ENCODE assay signal across 8 mouse cellular contexts in genomic region chr12:87416690-87417089, GRCm38 (mm10). TPM values are rescaled to one million over a fixed set of nuclear protein-coding genes. Genes with fewer than 3 reads are reported as not detected.
DNase-seq lines count a peak whose midpoint lies in the region; ATAC-seq and TF ChIP-seq lines count a peak whose summit lies in the region.

No protein-coding gene starts in this region.

- H3K36me3 ChIP-seq in limb, embryonic 11.5 days (ENCODE audit: control insufficient read depth, insufficient read depth, low read length): no peaks in the 10 kb centered on the region

- no peaks in the 10 kb centered on the region for H3K27me3 ChIP-seq in Patski
- no peaks in the 10 kb centered on the region for H3K27me3 ChIP-seq in limb, embryonic 11.5 days (ENCODE audit: control insufficient read depth, insufficient read depth, low read length)

- peak; percentile 39 for DNase-seq in ovary, postnatal 14 days (ENCODE audit: low spot score)
- no peak for DNase-seq in ovary, postnatal 10 days (ENCODE audit: low spot score)
- no peak for DNase-seq in Patski (ENCODE audit: low read depth, low spot score)
- peak; percentile 27 for DNase-seq in cerebellum, adult 8-10 months
- DNase-seq in heart, postnatal 10 days: peak; percentile 64 to 79
- DNase-seq in limb, embryonic 11.5 days (ENCODE audit: low spot score): peak; percentile 80
- DNase-seq in natural killer cell, adult 2 months (ENCODE audit: low spot score in 2 of 2): peak; percentile 27 to 50
- DNase-seq in yolk sac, embryonic 10.5 days (ENCODE audit: low spot score): no peak

- POLR2A ChIA-PET in Patski (lab: Charles Lee): no interaction called here

- in situ Hi-C loops in Patski (cut with MboI; ENCODE audit: low pct_unique_long_range_greater_than_20kb): no loop called here

- ATAC-seq in Patski: no peak
- ATAC-seq in limb, embryonic 11.5 days (ENCODE audit: insufficient number of reproducible peaks, low FRiP score, low TSS enrichment, low read depth): no peak

- intact Hi-C loops in heart, postnatal 10 days (cut with DNase I): loop anchor here (5.0 kb wide), 3 partner anchors 69 to 284 kb away; partner anchors contain the start of genes Ahsa1 and Vipas39

- no peak overlapping the region for H3K4me2 ChIP-seq in limb, embryonic 11.5 days (ENCODE audit: low read depth, severe bottlenecking)

- H3K9me3 ChIP-seq in limb, embryonic 11.5 days (ENCODE audit: control insufficient read depth, low read length): no peaks in the 10 kb centered on the region

- WGBS in limb, embryonic 11.5 days: 37% methylated on average over 7 of the region's 7 CpGs

- H3K4me1 ChIP-seq in limb, embryonic 11.5 days (ENCODE audit: control insufficient read depth, insufficient read depth, low read length): no peaks in the 10 kb centered on the region

- no peak overlapping the region for H3K4me3 ChIP-seq in limb, embryonic 11.5 days (ENCODE audit: low read depth, low read length)

- CTCF ChIA-PET in Patski (lab: Charles Lee): no interaction called here

- H3K27ac ChIP-seq in limb, embryonic 11.5 days (replicated peaks; ENCODE audit: low read depth, low read length): no peak overlapping the region

- TF ChIP-seq CTCF in Patski (IDR thresholded peaks at IDR 0.05): peak; percentile 60

- no peak overlapping the region for H3K9ac ChIP-seq in limb, embryonic 11.5 days (ENCODE audit: low read length)

RNA-seq across cellular contexts. Expression of gene Slirp, which starts 27.0 kb away (rescaled TPM):
- polyA plus RNA-seq in Patski (2021): 138 TPM
- 100 to 1,000 TPM; 151 to 152 TPM for total RNA-seq in heart, postnatal 10 days (2021)
- polyA plus RNA-seq in limb, embryonic 11.5 days (2014; fragmentation: Nextera tagmentation; extraction: Ambion mirVana): 318 and 345 TPM in 2 replicates

RNA-seq across cellular contexts. Expression of gene Alkbh1, which starts 27.1 kb away (rescaled TPM):
- polyA plus RNA-seq in Patski (2021): 15.5 TPM
- total RNA-seq in heart, postnatal 10 days (2021): 10 to 100 TPM; 12.4 to 13.3 TPM
- 64.3 and 70.1 TPM in 2 replicates for polyA plus RNA-seq in limb, embryonic 11.5 days (2014; fragmentation: Nextera tagmentation; extraction: Ambion mirVana)

RNA-seq across cellular contexts. Expression of gene Sptlc2, which starts 28.5 kb away (rescaled TPM):
- 164 TPM for polyA plus RNA-seq in Patski (2021)
- 10 to 100 TPM; 51.9 to 58.9 TPM for total RNA-seq in heart, postnatal 10 days (2021)
- polyA plus RNA-seq in limb, embryonic 11.5 days (2014; fragmentation: Nextera tagmentation; extraction: Ambion mirVana): 53.9 and 63.4 TPM in 2 replicates

RNA-seq across cellular contexts. Expression of gene Snw1, which starts 55.4 kb away (rescaled TPM):
- 99.2 TPM for polyA plus RNA-seq in Patski (2021)
- 10 to 100 TPM; 47.1 to 53.2 TPM for total RNA-seq in heart, postnatal 10 days (2021)
- polyA plus RNA-seq in limb, embryonic 11.5 days (2014; fragmentation: Nextera tagmentation; extraction: Ambion mirVana): 169 and 183 TPM in 2 replicates

Comparison
In these comparisons a context has a peak if more than half of its experiments do, and no peak if none do; other contexts are left out.
1. DNase-seq: peak in ovary, postnatal 14 days (single experiment), cerebellum, adult 8-10 months (single experiment), heart, postnatal 10 days (2 of 2), limb, embryonic 11.5 days (single experiment) and natural killer cell, adult 2 months (2 of 2); none in ovary, postnatal 10 days (single experiment), Patski (single experiment) and yolk sac, embryonic 10.5 days (single experiment).